Mouse (Mus musculus): Measurements from ENCODE around the gene Trim37. TPM values are rescaled to one million over a fixed set of nuclear protein-coding genes. Genes with fewer than 3 reads are reported as not detected.
"Not testable (repeated sequence)": the region's sequence is repeated elsewhere in the genome, so short reads cannot be mapped to it uniquely, and the experiment has no call there.

Gene Trim37
- total RNA-seq, 2 experiments from 2014 or later = 176 to 183 TPM

- DNase-seq (ENCODE audit: low spot score in 2 of 2) = no peak
- no peak for TF ChIP-seq CTCF (conservative IDR thresholded peaks at IDR 0.05)
- peak overlapping the region; percentile 88 for H3K27ac ChIP-seq
- H3K4me3 ChIP-seq = no peak overlapping the region
Observed at GRCm38 (mm10) chr11:87240141-87240832, 113.4 kb downstream of the Trim37 start.

- DNase-seq (ENCODE audit: low spot score in 2 of 2) = no peak
- TF ChIP-seq CTCF (conservative IDR thresholded peaks at IDR 0.05) = no peak
- no peak overlapping the region for H3K4me3 ChIP-seq
- peak overlapping the region; percentile 88 for H3K27ac ChIP-seq
Observed at GRCm38 (mm10) chr11:87240833-87241215, 113.9 kb downstream of the Trim37 start.

DNA sequence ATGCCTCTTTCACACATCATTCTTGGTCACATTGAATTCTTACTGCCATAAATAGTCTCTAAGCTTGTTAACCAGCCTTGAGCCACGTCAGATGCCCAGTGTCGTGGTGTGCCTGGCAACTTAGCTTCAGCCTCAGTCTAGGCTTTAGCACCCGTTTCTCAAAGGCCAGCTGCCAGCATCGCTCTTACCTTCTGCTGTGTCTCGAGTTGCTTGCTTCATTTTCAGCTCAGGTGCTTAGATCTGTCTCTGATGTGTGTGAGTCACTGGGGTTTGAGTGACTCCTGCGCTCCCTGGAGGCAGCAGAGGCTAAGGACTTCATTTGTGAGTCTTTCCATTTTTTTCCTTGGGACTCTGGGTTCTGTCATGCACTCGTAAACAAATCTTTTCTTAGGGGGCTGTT, 114.4 kb downstream of the Trim37 start:
- H3K4me3 ChIP-seq = no peak overlapping the region
- DNase-seq (ENCODE audit: low spot score in 2 of 2) = no peak
- peak; percentile 37 for TF ChIP-seq CTCF (conservative IDR thresholded peaks at IDR 0.05)
- H3K27ac ChIP-seq = peak overlapping the region; percentile 88

DNA sequence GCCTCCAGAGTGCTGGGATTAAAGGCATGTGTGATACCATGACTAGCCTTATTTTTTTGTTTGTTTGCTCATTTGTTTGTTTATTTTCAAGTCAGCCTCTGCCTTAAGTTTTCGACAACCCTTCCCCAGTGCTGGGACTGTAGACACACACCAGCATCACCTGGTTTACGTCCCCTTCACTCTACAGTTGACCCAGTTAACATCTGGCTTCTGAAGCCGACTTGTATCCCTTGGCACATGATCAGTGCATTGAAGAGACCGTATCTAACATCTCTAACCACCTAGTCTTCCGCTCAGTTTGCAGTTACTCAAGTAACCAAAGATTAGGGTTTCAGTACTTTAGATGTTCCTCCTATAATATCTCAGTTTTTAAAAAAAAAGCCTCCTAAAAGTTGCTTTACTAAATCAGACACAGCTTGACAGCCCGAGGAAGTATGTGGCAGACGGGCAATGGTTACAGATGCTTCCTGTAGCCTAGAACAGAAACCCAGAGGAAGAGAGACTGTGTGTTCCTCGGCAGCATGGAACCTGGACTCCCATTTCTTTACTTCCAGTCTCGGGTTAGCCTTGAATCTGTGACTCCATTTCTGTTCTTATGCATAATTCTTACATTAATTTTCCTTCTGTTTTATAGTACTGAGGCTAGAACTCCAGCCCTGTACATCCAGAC, 118.4 kb downstream of the Trim37 start:
- TF ChIP-seq CTCF (conservative IDR thresholded peaks at IDR 0.05) = no peak
- Histone ChIP-seq H3K4me3 (no peak overlapping the region), H3K27ac (peak overlapping the region; percentile 91)
- no peak for DNase-seq (ENCODE audit: low spot score in 2 of 2)

GRCm38 (mm10) chr11:87246107-87246651, 119.3 kb downstream of the Trim37 start:
- no peak overlapping the region for H3K4me3 ChIP-seq

GRCm38 (mm10) chr11:87246724-87247493, 120.0 kb downstream of the Trim37 start:
- peak; percentile 66 for TF ChIP-seq CTCF (conservative IDR thresholded peaks at IDR 0.05)
- no peak for DNase-seq (ENCODE audit: low spot score in 2 of 2)
- Histone ChIP-seq H3K27ac (peak overlapping the region; percentile 91), H3K4me3 (no peak overlapping the region)

More at GRCm38 (mm10) chr11:87246107-87246651, 119.3 kb downstream of the Trim37 start:
- TF ChIP-seq CTCF (conservative IDR thresholded peaks at IDR 0.05) = no peak
- peak overlapping the region; percentile 91 for H3K27ac ChIP-seq
- no peak for DNase-seq (ENCODE audit: low spot score in 2 of 2)

GRCm38 (mm10) chr11:87247494-87247866, 120.6 kb downstream of the Trim37 start:
- Histone ChIP-seq H3K27ac (peak overlapping the region; percentile 91), H3K4me3 (no peak overlapping the region; the same call in 1 of the 2 replicates)
- no peak for DNase-seq (ENCODE audit: low spot score in 2 of 2)
- TF ChIP-seq CTCF (conservative IDR thresholded peaks at IDR 0.05) = no peak

DNA sequence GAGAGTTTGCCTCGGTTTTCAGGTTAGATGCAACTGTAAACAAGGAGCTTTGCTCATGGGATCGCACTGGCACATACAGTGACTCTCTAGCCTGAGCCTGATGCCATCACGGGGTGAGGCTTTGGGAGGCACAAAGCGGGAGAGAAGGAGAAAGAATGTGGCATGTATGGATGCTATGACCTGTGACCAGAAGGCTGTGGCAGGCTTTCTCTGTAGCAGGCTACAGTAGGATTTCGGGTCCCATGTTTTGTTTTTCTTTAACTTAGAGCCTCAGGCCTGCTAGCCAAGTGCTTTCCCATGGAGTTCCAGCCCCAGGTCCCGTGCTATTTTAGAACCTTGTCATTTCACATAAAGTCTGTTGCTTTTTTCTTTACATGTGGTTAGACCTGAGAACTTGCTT, 123.3 kb downstream of the Trim37 start:
- Histone ChIP-seq H3K4me3 (no peak overlapping the region), H3K27ac (peak overlapping the region; percentile 91)
- TF ChIP-seq CTCF (conservative IDR thresholded peaks at IDR 0.05) = no peak
- no peak for DNase-seq (ENCODE audit: low spot score in 2 of 2)

- Histone ChIP-seq H3K27ac (no peak overlapping the region), H3K4me3 (no peak overlapping the region)
- TF ChIP-seq CTCF (conservative IDR thresholded peaks at IDR 0.05) = no peak
- DNase-seq (ENCODE audit: low spot score in 2 of 2) = no peak
Observed at GRCm38 (mm10) chr11:87253294-87253693, 126.4 kb downstream of the Trim37 start.

DNA sequence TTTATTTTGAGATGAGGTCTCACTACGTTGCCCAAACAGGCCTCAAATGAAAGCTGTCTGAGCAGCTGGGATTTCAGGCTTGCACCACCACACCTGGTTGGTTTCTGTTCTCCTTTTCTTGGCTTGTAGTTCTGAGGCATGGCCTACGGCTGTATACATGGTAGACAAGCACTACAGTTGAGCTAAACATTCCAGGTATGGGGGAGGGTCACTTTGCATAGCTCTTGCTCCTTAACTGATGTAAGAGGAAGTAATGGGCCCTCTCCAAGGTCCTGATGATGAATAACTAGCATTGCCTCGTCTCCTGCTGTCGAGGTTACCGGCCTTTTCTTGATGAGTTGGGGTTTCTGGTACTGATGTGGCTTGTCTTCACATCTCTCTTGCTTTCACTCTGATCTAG, 127.3 kb downstream of the Trim37 start:
- Histone ChIP-seq H3K4me3 (no peak overlapping the region), H3K27ac (no peak overlapping the region; the same call in 1 of the 2 replicates)
- DNase-seq (ENCODE audit: low spot score in 2 of 2) = no peak
- TF ChIP-seq CTCF (conservative IDR thresholded peaks at IDR 0.05) = no peak

GRCm38 (mm10) chr11:87257282-87257681, 130.4 kb downstream of the Trim37 start:
- Histone ChIP-seq H3K27ac (no peak overlapping the region), H3K4me3 (no peak overlapping the region)
- no peak for DNase-seq (ENCODE audit: low spot score in 2 of 2)
- no peak for TF ChIP-seq CTCF (conservative IDR thresholded peaks at IDR 0.05)

DNA sequence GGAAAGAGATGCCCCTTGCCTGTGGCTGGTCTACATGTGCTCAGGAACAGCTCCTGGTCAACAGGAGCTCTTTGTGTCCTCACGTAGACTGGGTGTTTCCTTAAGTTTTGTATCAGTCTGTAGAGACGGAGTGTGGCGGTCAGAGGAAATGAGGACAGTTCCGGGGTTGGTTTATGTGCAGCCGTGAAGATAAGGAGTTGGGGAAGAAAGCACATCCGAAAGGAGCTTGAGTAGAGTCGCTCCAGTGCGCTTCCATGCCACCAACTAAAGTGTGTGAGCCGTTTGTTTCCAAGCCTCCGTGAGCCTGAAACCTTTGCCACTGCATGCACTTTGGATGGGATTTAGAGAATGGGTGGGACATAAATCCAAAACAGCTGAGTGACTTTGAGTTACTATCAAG, 132.9 kb downstream of the Trim37 start:
- no peak for TF ChIP-seq CTCF (conservative IDR thresholded peaks at IDR 0.05)
- no peak for DNase-seq (ENCODE audit: low spot score in 2 of 2)
- Histone ChIP-seq H3K27ac (peak overlapping the region; percentile 80), H3K4me3 (no peak overlapping the region)

DNA sequence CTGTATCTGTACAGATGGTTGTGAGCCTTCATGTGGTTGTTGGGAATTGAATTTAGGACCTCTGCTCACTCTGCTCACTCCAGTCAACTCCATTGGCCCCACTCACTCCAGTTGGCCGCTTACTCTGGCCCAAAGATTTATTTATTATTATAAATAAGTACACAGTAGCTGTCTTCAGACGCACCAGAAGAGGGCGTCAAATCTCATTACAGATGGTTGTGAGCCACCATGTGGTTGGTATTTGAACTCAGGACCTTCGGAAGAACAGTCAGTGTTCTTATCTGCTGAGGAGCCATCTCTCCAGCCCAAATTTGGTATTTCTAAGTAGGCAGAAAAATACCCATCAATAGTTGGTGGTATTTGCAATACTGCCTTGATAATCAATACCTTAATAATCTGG, 134.8 kb downstream of the Trim37 start:
- H3K27ac ChIP-seq = 0 out of 2 replicates have a peak overlapping the region, but pooled peaks have one; percentile 23
- peak; percentile 53 for TF ChIP-seq CTCF (conservative IDR thresholded peaks at IDR 0.05)
- not testable (repeated sequence) for DNase-seq (ENCODE audit: low spot score in 2 of 2); H3K4me3 ChIP-seq

Measured in layer of hippocampus, adult 2 months (tissue).